Mouse (Mus musculus) liver, embryonic 14.5 days (tissue): ENCODE results near the gene Adgre1. TPM values are rescaled to one million over a fixed set of nuclear protein-coding genes. Genes with fewer than 3 reads are reported as not detected.
A peak's percentile ranks its signal among the peaks of the same experiment; 100 is the strongest.
"Not testable (repeated sequence)": the region's sequence is repeated elsewhere in the genome, so short reads cannot be mapped to it uniquely, and the experiment has no call there.

Experiments used
- ATAC-seq: fragments of 200-750 bp; cut with Nextera tagmentation; 2 replicates; pipeline ENCODE4 v1.8.0; 2017; ENCODE audit warnings: moderate number of reproducible peaks, mild to moderate bottlenecking, moderate library complexity; ENCODE audit not compliant: insufficient read depth
- DNase-seq, 3 experiments: peaks; one replicate each; pipeline ENCODE4 v3.0.0-alpha.2; 2012 to 2013; ENCODE audit warnings: low read depth in 3 of 3, low spot score in 3 of 3
- H3K27ac ChIP-seq: fragments of 300-500 bp; sonication (generic); 2 replicates; pipeline ENCODE4 v1.5.1; 2014; ENCODE audit warnings: moderate library complexity, mild to moderate bottlenecking, control low read depth, inconsistent platforms
- H3K27me3 ChIP-seq: fragments of 300-500 bp; sonication (generic); 2 replicates; pipeline ENCODE4 v1.6.1; 2014; ENCODE audit warnings: mild to moderate bottlenecking, low read length, moderate library complexity; ENCODE audit not compliant: control insufficient read depth, insufficient read depth
- H3K36me3 ChIP-seq: fragments of 300-500 bp; sonication (generic); replicated peaks from 2 replicates; pipeline ENCODE4 v1.6.1; 2014; ENCODE audit warnings: low read depth; ENCODE audit not compliant: control insufficient read depth, insufficient read depth
- H3K4me1 ChIP-seq, 2 experiments: fragments of 200-500 bp in 1 of 2; fragments of 300-500 bp in 1 of 2; sonication (generic) in 1 of 2; replicated peaks; 2 replicates each; pipeline ENCODE4 v1.6.1; 2012 to 2014; ENCODE audit warnings: antibody characterized with exemption in 1 of 2, inconsistent platforms in 1 of 2, low read length in 1 of 2; ENCODE audit not compliant: control insufficient read depth in 2 of 2, insufficient read depth in 2 of 2
- H3K4me2 ChIP-seq: fragments of 300-500 bp; sonication (generic); 2 replicates; pipeline ENCODE4 v1.6.1; 2014; ENCODE audit warnings: low read depth, mild to moderate bottlenecking, control low read depth, moderate library complexity
- H3K4me3 ChIP-seq, 2 experiments: fragments of 200-500 bp in 1 of 2; fragments of 300-500 bp in 1 of 2; sonication (generic) in 1 of 2; 2 replicates each; pipeline ENCODE4 v1.5.1; 2012 to 2014; ENCODE audit warnings: low read depth in 2 of 2, low read length in 2 of 2, mild to moderate bottlenecking in 2 of 2, control low read depth in 1 of 2, inconsistent platforms in 1 of 2, moderate library complexity in 1 of 2; ENCODE audit not compliant: insufficient read depth in 1 of 2
- H3K9ac ChIP-seq: fragments of 300-500 bp; sonication (generic); replicated peaks from 2 replicates; pipeline ENCODE4 v1.6.1; 2014; ENCODE audit warnings: mild to moderate bottlenecking, control low read depth, moderate library complexity
- H3K9me3 ChIP-seq: fragments of 300-500 bp; sonication (generic); 2 replicates; pipeline ENCODE4 v1.6.1; 2016; ENCODE audit warnings: low read length, mixed read lengths; ENCODE audit not compliant: control insufficient read depth
- CTCF ChIP-seq: IDR thresholded peaks from 2 replicates; pipeline ENCODE4 v1.5.1; 2016; ENCODE audit warnings: antibody characterized with exemption, low read depth, control low read depth
- EP300 ChIP-seq: IDR thresholded peaks from 2 replicates; pipeline ENCODE4 v1.6.1; 2016; ENCODE audit warnings: antibody characterized with exemption, low read depth
- WGBS: fragments of 180-500 bp; shearing (Covaris S2); extraction: QIAGEN DNeasy Blood & Tissue Kit; methylation state at CpG from one replicate; pipeline ENCODE4 v1.1.7; 2014; ENCODE audit not compliant: insufficient replicate concordance; 5-methylcytosine and 5-hydroxymethylcytosine counted together
- polyA plus RNA-seq, 2 experiments: library from polyadenylated mRNA; depleted of rRNA in 1 of 2; stranded (reverse) in 1 of 2; unstranded in 1 of 2; fragments of >200 nt; fragmentation: Nextera tagmentation in 1 of 2; extraction: Ambion mirVana in 1 of 2; gene quantifications; 2 replicates each; pipeline versions ENCODE4 v1.2.1 to v1.2.3; 2012 to 2014

Gene Adgre1
- polyA plus RNA-seq, 2 experiments = 10.9 to 20.4 TPM

DNA sequence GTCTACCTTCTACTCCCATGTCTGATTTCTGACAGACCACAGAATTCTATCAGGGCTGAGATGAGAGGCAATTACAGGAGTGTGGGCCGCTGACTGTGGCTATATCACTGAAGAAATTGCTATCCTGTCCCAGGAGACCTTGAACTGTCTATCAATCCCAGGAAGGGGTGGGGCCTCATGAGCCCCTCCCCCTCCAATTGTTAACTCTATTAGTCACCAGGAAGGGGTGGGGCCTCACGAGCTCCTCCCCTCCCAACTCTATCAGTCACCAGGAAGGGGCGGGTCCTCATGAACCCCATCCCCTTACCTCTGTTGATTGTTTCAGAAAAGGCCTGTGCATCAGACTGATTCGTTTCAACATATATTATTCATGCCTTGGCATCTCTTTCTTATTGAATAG is 26.2 kb upstream of the Adgre1 start:
- Histone ChIP-seq H3K4me3 (no peak overlapping the region), H3K9me3 (no peaks in the 10 kb centered on the region), H3K27me3 (no peaks in the 10 kb centered on the region), H3K4me1 (no peaks in the 10 kb centered on the region; a peak in 1 of 4 replicates), H3K36me3 (no peaks in the 10 kb centered on the region), H3K27ac (no peak overlapping the region), H3K9ac (no peak overlapping the region), H3K4me2 (no peak overlapping the region)
- 57% methylated on average over 4 of the region's 4 CpGs for WGBS
- ATAC-seq (no peak), DNase-seq (no peak)
- no peak for TF ChIP-seq EP300
- no peak for TF ChIP-seq CTCF

DNA sequence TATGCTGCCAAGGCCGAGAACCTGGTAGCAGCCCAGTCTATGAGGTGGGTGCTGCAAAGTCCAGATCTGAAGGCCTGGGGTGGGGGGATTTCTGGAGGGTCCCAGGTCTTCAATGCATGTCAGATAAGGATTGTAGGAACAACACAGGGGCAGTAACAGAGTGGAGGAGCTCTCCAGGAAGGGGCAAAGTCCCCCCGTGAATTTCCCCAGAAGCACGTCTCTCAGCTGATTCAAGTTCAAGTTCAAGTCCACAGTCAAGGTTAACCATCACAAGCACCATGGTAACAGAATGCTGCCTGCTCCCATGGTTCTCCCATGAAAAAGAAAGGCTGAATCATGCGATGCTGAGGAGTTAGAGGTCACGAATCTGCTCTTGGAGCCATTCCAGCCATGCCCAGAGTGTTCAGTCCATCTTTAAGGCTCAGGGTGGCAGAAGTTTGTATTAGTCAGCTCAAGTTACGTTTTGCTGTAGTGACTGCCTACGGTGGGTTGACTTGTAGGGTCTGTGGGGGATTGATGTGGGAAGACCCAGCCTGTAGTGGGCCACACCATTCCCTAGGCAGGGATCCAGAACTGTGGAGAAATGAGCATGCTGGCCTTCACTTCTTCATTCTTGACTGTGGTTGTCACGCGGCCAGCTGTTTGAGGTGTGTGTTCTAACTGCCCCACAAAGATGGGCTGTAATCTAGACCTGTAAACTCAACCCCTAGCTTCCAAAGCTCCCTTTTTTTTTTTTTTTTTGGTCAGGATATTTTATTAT is 24.3 kb upstream of the Adgre1 start:
- Histone ChIP-seq H3K4me1 (no peaks in the 10 kb centered on the region; a peak in 1 of 4 replicates), H3K4me2 (no peak overlapping the region), H3K27me3 (no peaks in the 10 kb centered on the region), H3K9ac (no peak overlapping the region), H3K9me3 (no peaks in the 10 kb centered on the region), H3K36me3 (no peaks in the 10 kb centered on the region), H3K4me3 (no peak overlapping the region), H3K27ac (no peak overlapping the region)
- DNase-seq = no peak
- no peak for ATAC-seq
- 60% methylated on average over 9 of the region's 9 CpGs for WGBS
- TF ChIP-seq CTCF = no peak
- TF ChIP-seq EP300 = no peak

DNA sequence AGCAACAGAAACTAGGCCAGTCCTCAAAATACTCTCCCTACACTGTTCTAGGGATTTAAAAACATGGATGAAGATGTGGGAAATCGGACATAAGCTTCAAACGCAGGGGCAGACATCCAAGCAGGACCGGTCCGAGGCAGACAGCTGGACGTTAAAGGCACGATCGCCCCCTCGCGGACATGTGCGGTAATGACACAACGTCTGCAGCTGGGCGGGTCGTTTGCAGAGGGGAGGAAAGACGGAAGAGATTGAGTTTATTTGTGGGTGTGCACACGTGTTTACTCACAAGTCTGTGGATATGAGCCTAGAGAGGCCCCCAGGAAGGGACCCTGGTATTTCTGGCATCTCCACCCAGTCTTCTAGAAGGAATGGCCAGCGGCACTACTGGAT is 23.7 kb upstream of the Adgre1 start:
- Histone ChIP-seq H3K9me3 (no peaks in the 10 kb centered on the region), H3K4me1 (no peaks in the 10 kb centered on the region; a peak in 1 of 4 replicates), H3K27me3 (no peaks in the 10 kb centered on the region), H3K36me3 (no peaks in the 10 kb centered on the region), H3K4me2 (0 out of 2 replicates have a peak overlapping the region, but pooled peaks have one; percentile 32), H3K9ac (no peak overlapping the region), H3K27ac (no peak overlapping the region), H3K4me3 (no peak overlapping the region)
- peak; percentile 42 to 56 (median 54) for DNase-seq
- 0 out of 2 replicates have a peak, but pooled peaks have one; percentile 34 for ATAC-seq
- 5% methylated on average over 16 of the region's 16 CpGs for WGBS
- peak; percentile 97 for TF ChIP-seq CTCF
- no peak for TF ChIP-seq EP300

DNA sequence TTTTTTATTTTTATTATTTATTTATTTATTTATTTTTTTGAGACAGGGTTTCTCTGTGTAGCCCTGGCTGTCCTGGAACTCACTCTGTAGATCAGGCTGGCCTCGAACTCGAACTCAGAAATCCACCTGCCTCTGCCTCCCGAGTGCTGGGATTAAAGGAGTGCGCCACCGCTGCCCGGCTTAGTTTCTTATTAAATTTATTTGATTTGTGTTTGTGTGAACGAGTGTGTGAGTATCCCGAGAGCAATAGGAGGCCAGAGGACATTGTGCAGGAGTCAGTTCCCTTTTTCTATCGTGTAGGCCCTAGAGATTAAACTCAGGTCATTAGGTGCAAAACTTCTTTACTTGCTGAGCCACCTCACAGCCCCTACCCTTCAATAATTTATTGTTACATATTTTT is 23.3 kb upstream of the Adgre1 start:
- 47% methylated on average over 9 of the region's 9 CpGs for WGBS
- H3K36me3 ChIP-seq, H3K9me3 ChIP-seq, ATAC-seq, H3K27ac ChIP-seq, H3K9ac ChIP-seq, DNase-seq, H3K27me3 ChIP-seq, H3K4me1 ChIP-seq, H3K4me3 ChIP-seq: not testable (repeated sequence)
- 0 out of 2 replicates have a peak overlapping the region, but pooled peaks have one; percentile 32 for H3K4me2 ChIP-seq

DNA sequence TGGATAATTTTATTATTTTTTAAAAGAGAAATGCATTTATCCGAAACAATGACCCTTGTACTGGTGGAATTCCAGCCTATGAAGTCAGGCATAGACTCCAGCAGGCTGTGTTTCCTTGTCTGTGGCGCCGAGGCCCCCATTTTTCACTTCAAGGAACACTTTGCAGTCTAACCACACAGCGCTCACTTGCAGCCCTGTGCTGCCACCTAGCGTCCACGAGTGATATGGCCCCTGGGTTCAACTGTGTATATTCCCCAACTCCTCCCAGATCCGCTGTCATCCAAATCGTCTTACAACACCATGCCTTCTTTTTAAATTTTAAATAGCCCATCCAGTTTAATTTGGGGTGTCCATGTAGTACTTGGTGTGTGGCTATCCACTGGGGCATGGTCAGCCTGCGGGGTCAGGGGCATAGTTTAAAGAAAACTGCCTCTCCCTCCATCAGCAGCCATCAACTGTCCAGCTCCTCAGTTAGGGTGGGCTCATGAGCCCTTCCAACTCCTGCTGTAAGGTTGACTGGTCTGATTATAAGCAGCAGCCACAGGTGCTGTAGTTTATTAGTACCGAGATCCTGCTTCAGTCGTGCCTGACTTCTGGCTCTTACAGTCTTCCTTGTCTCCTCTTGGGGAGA is 22.7 kb upstream of the Adgre1 start:
- Histone ChIP-seq H3K27me3 (no peaks in the 10 kb centered on the region), H3K4me1 (no peaks in the 10 kb centered on the region; a peak in 1 of 4 replicates), H3K4me2 (no peak overlapping the region), H3K9me3 (no peaks in the 10 kb centered on the region), H3K4me3 (no peak overlapping the region), H3K9ac (no peak overlapping the region), H3K27ac (no peak overlapping the region), H3K36me3 (no peaks in the 10 kb centered on the region)
- DNase-seq = peak; percentile 62 to 71 (median 65)
- WGBS = 9% methylated on average over 11 of the region's 11 CpGs
- peak; percentile 68; the same call in 1 of the 2 replicates for ATAC-seq
- peak; percentile 97 for TF ChIP-seq CTCF
- no peak for TF ChIP-seq EP300
